Mouse (Mus musculus): Measurements from ENCODE around the gene Gm13283. TPM values are rescaled to one million over a fixed set of nuclear protein-coding genes. Genes with fewer than 3 reads are reported as not detected.

Gm13283 gene
- polyA plus RNA-seq, 1 experiment from 2014 or later: not detected

- H3K36me3 ChIP-seq (ENCODE audit: control insufficient read depth, insufficient read depth): 0 out of 2 replicates have a peak, but pooled peaks cover 4% of the 10 kb centered on the region
- H3K27ac ChIP-seq (ENCODE audit: low read depth, low read length): peak overlapping the region; percentile 75
- H3K4me2 ChIP-seq (replicated peaks; ENCODE audit: low read depth): peak overlapping the region; percentile 74
- no peaks in the 10 kb centered on the region for H3K9me3 ChIP-seq (ENCODE audit: control insufficient read depth)
- H3K27me3 ChIP-seq (replicated peaks; ENCODE audit: control insufficient read depth, insufficient read depth, low read length): no peaks in the 10 kb centered on the region
- no peak overlapping the region for H3K9ac ChIP-seq (ENCODE audit: low read depth, low read length)
- peak; percentile 11; the same call in 1 of the 2 replicates for ATAC-seq
- 0 out of 2 replicates have a peak, but pooled peaks cover 4% of the 10 kb centered on the region for H3K4me1 ChIP-seq (replicated peaks; ENCODE audit: control insufficient read depth, insufficient read depth, low read length)
- WGBS: 23% methylated on average over 8 of the region's 8 CpGs
- no peak for TF ChIP-seq CTCF (IDR thresholded peaks at IDR 0.05; ENCODE audit: low read depth)
- H3K4me3 ChIP-seq (ENCODE audit: low read depth, low read length): peak overlapping the region; percentile 85; the same call in 1 of the 2 replicates
Measured at GRCm38 (mm10) chr4:88723497-88724090, 36.3 kb upstream of the Gm13283 start.

GRCm38 (mm10) chr4:88726727-88727126 lies 33.2 kb upstream of the Gm13283 start:
- no peak overlapping the region for H3K9ac ChIP-seq (ENCODE audit: low read depth, low read length)
- ATAC-seq: no peak
- H3K27ac ChIP-seq (ENCODE audit: low read depth, low read length): no peak overlapping the region
- no peak overlapping the region for H3K4me3 ChIP-seq (ENCODE audit: low read depth, low read length)
- no peak overlapping the region for H3K4me2 ChIP-seq (replicated peaks; ENCODE audit: low read depth)
- WGBS: 74% methylated on average over 6 of the region's 6 CpGs
- H3K9me3 ChIP-seq (ENCODE audit: control insufficient read depth): no peaks in the 10 kb centered on the region
- H3K4me1 ChIP-seq (replicated peaks; ENCODE audit: control insufficient read depth, insufficient read depth, low read length): no peaks in the 10 kb centered on the region
- no peaks in the 10 kb centered on the region for H3K36me3 ChIP-seq (ENCODE audit: control insufficient read depth, insufficient read depth)
- H3K27me3 ChIP-seq (replicated peaks; ENCODE audit: control insufficient read depth, insufficient read depth, low read length): no peaks in the 10 kb centered on the region
- TF ChIP-seq CTCF (IDR thresholded peaks at IDR 0.05; ENCODE audit: low read depth): no peak

GRCm38 (mm10) chr4:88727324-88727723 lies 32.6 kb upstream of the Gm13283 start:
- Histone ChIP-seq H3K27me3 (replicated peaks; ENCODE audit: control insufficient read depth, insufficient read depth, low read length) (no peaks in the 10 kb centered on the region), H3K4me2 (replicated peaks; ENCODE audit: low read depth) (no peak overlapping the region), H3K4me1 (replicated peaks; ENCODE audit: control insufficient read depth, insufficient read depth, low read length) (no peaks in the 10 kb centered on the region), H3K9ac (ENCODE audit: low read depth, low read length) (no peak overlapping the region), H3K36me3 (ENCODE audit: control insufficient read depth, insufficient read depth) (no peaks in the 10 kb centered on the region), H3K9me3 (ENCODE audit: control insufficient read depth) (no peaks in the 10 kb centered on the region), H3K27ac (ENCODE audit: low read depth, low read length) (no peak overlapping the region), H3K4me3 (ENCODE audit: low read depth, low read length) (no peak overlapping the region)
- WGBS: 0% methylated on average over 1 of the region's 1 CpGs
- ATAC-seq: no peak
- TF ChIP-seq CTCF (IDR thresholded peaks at IDR 0.05; ENCODE audit: low read depth): peak; percentile 80

GRCm38 (mm10) chr4:88738480-88738879 lies 21.4 kb upstream of the Gm13283 start:
- no peak for ATAC-seq

GRCm38 (mm10) chr4:88739036-88739435 lies 20.9 kb upstream of the Gm13283 start:
- Histone ChIP-seq H3K27ac (ENCODE audit: low read depth, low read length) (no peak overlapping the region), H3K4me2 (replicated peaks; ENCODE audit: low read depth) (no peak overlapping the region), H3K9ac (ENCODE audit: low read depth, low read length) (no peak overlapping the region), H3K27me3 (replicated peaks; ENCODE audit: control insufficient read depth, insufficient read depth, low read length) (no peaks in the 10 kb centered on the region), H3K36me3 (ENCODE audit: control insufficient read depth, insufficient read depth) (no peaks in the 10 kb centered on the region), H3K4me3 (ENCODE audit: low read depth, low read length) (no peak overlapping the region), H3K9me3 (ENCODE audit: control insufficient read depth) (no peaks in the 10 kb centered on the region), H3K4me1 (replicated peaks; ENCODE audit: control insufficient read depth, insufficient read depth, low read length) (no peaks in the 10 kb centered on the region)
- WGBS: 83% methylated on average over 6 of the region's 6 CpGs
- ATAC-seq: no peak
- TF ChIP-seq CTCF (IDR thresholded peaks at IDR 0.05; ENCODE audit: low read depth): no peak

More at GRCm38 (mm10) chr4:88738480-88738879, 21.4 kb upstream of the Gm13283 start:
- 4% methylated on average over 2 of the region's 2 CpGs for WGBS
- no peaks in the 10 kb centered on the region for H3K9me3 ChIP-seq (ENCODE audit: control insufficient read depth)
- H3K27me3 ChIP-seq (replicated peaks; ENCODE audit: control insufficient read depth, insufficient read depth, low read length): no peaks in the 10 kb centered on the region
- peak; percentile 89 for TF ChIP-seq CTCF (IDR thresholded peaks at IDR 0.05; ENCODE audit: low read depth)
- no peaks in the 10 kb centered on the region for H3K36me3 ChIP-seq (ENCODE audit: control insufficient read depth, insufficient read depth)
- no peak overlapping the region for H3K27ac ChIP-seq (ENCODE audit: low read depth, low read length)
- no peaks in the 10 kb centered on the region for H3K4me1 ChIP-seq (replicated peaks; ENCODE audit: control insufficient read depth, insufficient read depth, low read length)
- H3K4me3 ChIP-seq (ENCODE audit: low read depth, low read length): no peak overlapping the region
- H3K4me2 ChIP-seq (replicated peaks; ENCODE audit: low read depth): no peak overlapping the region
- no peak overlapping the region for H3K9ac ChIP-seq (ENCODE audit: low read depth, low read length)

- 87% methylated on average over 4 of the region's 4 CpGs for WGBS
- no peak for TF ChIP-seq CTCF (IDR thresholded peaks at IDR 0.05; ENCODE audit: low read depth)
- ATAC-seq: no peak
- no peaks in the 10 kb centered on the region for H3K4me1 ChIP-seq (replicated peaks; ENCODE audit: control insufficient read depth, insufficient read depth, low read length)
- H3K4me3 ChIP-seq (ENCODE audit: low read depth, low read length): no peak overlapping the region
- H3K4me2 ChIP-seq (replicated peaks; ENCODE audit: low read depth): no peak overlapping the region
- H3K9me3 ChIP-seq (ENCODE audit: control insufficient read depth): no peaks in the 10 kb centered on the region
- H3K36me3 ChIP-seq (ENCODE audit: control insufficient read depth, insufficient read depth): no peaks in the 10 kb centered on the region
- no peak overlapping the region for H3K9ac ChIP-seq (ENCODE audit: low read depth, low read length)
- H3K27ac ChIP-seq (ENCODE audit: low read depth, low read length): no peak overlapping the region
- H3K27me3 ChIP-seq (replicated peaks; ENCODE audit: control insufficient read depth, insufficient read depth, low read length): no peaks in the 10 kb centered on the region
Measured at GRCm38 (mm10) chr4:88741426-88741825, 18.5 kb upstream of the Gm13283 start.

Data from intestine, postnatal 0 days (tissue).